Mouse (Mus musculus) right cerebral cortex, adult 2 months (tissue): Measurements from ENCODE around the gene Timm50.

ENCODE experiments used
- DNase-seq, 2 experiments: peaks; one replicate each; pipeline ENCODE4 v3.0.0; 2021 to 2022; ENCODE audit warnings: low spot score in 2 of 2

Timm50 gene

GRCm38 (mm10) chr7:28268042-28268531 is 43.8 kb downstream of the Timm50 start:
- peak; percentile 55 to 63 for DNase-seq

GRCm38 (mm10) chr7:28267129-28268041 is 44.5 kb downstream of the Timm50 start, which contains the start of gene Eid2:
TSS of gene Eid2 (plus strand) at chr7:28267881.
- DNase-seq: peak; percentile 91 to 93

GRCm38 (mm10) chr7:28265391-28265790 is 46.5 kb downstream of the Timm50 start:
- no peak for DNase-seq

GRCm38 (mm10) chr7:28263786-28264185 is 48.1 kb downstream of the Timm50 start:
- peak; percentile 33 to 43 for DNase-seq

- DNase-seq: no peak
Observed at GRCm38 (mm10) chr7:28262861-28263260, 49.0 kb downstream of the Timm50 start.
